Mouse (Mus musculus): ENCODE results near the gene Adam17. TPM values are rescaled to one million over a fixed set of nuclear protein-coding genes. Genes with fewer than 3 reads are reported as not detected.
A peak's percentile ranks its signal among the peaks of the same experiment; 100 is the strongest.

Adam17 gene
- total RNA-seq, 2 experiments from 2014 or later, result 17.1 to 18.7 TPM

- DNase-seq (ENCODE audit: low spot score), result peak; percentile 79
Observed at GRCm38 (mm10) chr12:21315923-21316868, 57.2 kb downstream of the Adam17 start, which contains the start of gene Iah1. Gene Iah1, plus strand, starts transcription at chr12:21316389.

GRCm38 (mm10) chr12:21312201-21312600 lies 61.2 kb downstream of the Adam17 start:
- no peak for DNase-seq (ENCODE audit: low spot score)

- no peak for DNase-seq (ENCODE audit: low spot score)
Observed at GRCm38 (mm10) chr12:21306721-21307120, 66.7 kb downstream of the Adam17 start.

DNA sequence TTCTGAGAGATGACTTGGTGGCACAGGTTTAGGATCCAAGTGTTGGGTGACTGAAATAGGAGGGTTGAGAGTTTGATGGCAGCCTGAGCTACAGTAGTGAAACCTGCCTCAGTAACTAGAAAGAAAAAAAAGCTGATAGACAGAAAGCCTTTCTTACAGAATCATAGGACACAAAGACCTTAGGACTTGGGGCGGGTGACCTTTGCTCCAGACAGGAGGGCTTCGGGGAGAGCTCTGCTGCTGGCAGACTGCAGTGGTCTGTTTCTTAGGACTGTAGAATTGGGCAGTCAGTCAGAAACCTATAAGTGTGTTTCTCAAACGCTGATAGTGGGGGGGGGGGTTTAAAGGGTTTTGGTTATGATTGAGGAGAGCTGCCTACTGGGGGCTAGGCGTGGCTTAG lies 67.7 kb downstream of the Adam17 start:
- no peak for DNase-seq (ENCODE audit: low spot score)

DNA sequence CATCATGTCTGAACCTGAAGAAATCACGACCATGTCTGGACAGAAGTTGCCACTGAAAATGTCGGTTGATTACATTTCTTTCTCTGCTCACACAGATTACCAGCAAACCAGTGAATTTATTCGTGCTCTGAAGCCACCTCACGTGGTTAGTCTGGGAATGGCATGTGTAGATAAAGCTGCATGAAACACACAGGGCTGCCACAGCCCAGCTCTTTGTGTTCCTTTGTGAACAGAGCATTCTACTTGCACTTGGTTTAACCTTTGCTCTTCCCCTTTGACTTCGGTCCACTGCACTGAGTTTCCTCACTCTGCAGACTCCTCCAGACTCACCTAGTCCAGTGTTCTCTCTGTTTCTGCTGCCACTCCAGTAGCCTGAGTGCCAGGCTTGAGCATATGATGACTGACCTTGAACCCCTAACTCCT lies 71.1 kb downstream of the Adam17 start:
- DNase-seq (ENCODE audit: low spot score), result no peak

GRCm38 (mm10) chr12:21301932-21302331 lies 71.5 kb downstream of the Adam17 start:
- DNase-seq (ENCODE audit: low spot score), result no peak

- no peak for DNase-seq (ENCODE audit: low spot score)
Observed at GRCm38 (mm10) chr12:21301324-21301723, 72.1 kb downstream of the Adam17 start.

DNA sequence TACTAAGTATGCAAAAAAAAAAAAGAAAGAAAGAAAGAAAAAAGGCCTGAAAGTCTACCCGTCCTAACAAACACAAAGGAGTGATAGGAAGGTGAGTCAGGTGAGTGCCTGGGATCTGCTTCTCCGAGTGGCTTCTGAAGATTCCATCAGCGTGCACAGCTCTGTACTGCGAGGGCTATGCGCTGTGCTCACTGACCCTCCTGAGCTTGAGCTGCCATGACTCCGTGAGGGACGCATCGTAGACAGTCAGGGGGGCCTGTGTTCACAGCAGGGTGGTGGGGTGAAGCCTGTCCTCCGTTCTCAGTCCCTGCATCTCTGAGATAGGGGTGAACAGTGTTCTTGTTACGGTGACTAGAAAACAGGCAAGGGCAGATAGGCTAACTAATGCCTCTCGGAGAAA lies 74.6 kb downstream of the Adam17 start:
- DNase-seq (ENCODE audit: low spot score), result no peak

- DNase-seq (ENCODE audit: low spot score), result no peak
Observed at GRCm38 (mm10) chr12:21289651-21290050, 83.8 kb downstream of the Adam17 start.

DNA sequence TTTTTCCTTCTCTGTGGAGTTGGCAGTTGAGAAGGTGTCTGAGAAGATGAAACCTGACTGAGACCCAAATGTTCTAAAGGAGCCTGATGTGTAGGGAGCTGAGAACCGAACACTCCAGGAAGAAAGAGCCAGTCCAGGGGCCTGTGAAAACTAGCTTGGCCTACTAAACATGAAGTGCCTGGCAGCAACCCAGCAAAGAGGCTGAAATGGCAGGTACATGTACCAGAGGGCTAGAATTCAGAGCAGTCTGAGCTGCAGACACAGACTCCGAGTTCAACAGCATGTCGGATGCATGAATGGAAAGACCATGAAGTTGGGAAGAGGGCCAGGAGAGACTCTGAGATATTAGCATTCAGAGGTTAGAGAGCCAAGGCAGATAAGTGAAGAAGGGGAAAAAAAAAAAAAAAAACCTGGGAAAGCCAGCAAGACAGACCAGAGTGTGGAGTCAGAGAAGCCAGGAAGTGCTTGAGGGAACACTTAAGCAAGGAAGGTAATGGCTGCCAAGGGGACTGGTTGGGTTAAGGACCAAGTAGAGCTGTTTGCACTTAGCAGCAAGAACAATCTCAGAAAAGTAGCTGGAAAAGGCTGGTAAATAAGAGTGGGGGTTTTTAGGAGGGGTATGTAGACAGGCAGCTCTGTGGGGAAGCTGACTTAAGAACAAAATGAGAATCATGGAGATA lies 84.6 kb downstream of the Adam17 start:
- no peak for DNase-seq (ENCODE audit: low spot score)

DNA sequence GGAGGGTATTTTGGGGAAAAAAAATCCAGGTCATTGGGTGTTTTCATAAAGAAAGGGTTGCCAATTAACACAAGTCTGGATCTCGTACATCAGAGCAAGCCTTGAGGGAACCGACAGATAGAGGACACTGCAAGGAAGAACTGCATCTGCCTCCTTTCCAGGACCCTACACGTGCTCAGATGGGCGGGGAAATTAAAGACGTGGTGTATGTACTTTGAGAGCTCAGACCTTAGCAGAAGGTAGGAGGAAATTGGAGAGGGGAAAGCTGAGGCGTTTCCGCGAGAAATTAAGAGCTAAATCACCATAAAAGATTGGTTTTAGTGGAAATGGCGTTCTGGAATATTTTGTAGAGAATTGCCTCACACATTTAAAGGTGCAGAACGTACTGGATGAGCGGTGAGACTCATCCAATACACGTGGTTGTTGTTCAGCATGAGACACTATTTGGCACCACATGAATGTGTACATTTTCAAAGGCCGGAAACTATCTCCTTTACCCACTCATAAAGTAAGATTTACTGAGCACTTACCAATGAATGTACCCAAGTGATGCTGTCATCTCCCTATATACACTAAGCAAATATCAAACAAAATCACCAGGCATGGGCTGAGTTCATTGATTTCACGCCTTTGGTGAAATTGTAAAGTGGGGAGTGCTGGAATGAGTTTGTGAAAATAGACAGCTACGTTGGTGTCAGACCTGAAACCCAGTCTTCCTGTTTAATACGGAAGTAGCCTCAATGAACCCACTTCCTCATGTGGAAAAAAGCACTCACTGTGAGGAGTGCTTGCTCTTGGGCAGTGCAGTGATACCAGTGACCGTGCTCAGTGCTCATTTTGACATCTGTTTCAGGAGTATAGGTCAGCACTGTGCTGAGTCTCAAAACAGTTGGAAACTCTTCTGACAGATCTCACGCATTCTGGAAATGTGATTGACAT lies 86.5 kb downstream of the Adam17 start:
- DNase-seq (ENCODE audit: low spot score), result no peak

GRCm38 (mm10) chr12:21286243-21286622 lies 87.2 kb downstream of the Adam17 start, which contains the start of gene Itgb1bp1:
Gene Itgb1bp1, minus strand, starts transcription at chr12:21286284.
- DNase-seq (ENCODE audit: low spot score), result peak; percentile 99

GRCm38 (mm10) chr12:21285508-21286242 lies 87.8 kb downstream of the Adam17 start:
- DNase-seq (ENCODE audit: low spot score), result no peak

DNA sequence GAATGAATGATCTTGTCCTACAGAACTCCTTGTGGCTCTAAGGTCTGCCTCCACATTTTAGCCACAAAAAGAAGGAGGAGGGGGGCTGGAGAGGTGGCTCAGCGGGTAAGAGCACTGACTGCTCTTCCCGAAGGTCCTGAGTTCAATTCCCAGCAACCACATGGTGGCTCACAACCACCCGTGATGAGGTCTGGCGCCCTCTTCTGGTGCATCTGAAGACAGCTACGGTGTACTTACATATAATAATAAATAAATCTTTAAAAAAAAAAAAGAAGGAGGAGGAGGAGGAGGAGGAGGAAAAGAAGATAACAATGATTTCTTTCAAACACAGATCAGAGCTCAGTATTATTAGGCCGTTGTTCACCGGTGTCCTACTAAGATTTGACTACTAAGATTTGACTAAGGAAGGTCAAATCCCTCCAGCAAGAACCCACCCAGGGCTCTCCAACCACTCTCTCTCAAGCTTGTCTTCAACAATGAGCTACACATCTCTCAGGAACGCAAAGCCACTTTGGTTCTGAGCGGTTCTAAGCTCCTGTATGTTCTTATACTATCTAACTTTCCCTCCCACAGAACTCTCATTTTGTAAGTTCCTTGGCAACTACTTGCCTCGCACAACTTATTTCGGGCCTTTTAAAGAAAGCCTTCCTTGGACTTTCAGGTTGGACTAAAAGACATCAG lies 88.5 kb downstream of the Adam17 start, which contains the start of gene Cpsf3:
Cpsf3 (plus strand) TSS at position 631 of the 681 bp plus-strand sequence.
- DNase-seq (ENCODE audit: low spot score), result no peak

- DNase-seq (ENCODE audit: low spot score), result no peak
Observed at GRCm38 (mm10) chr12:21277352-21277864, 96.0 kb downstream of the Adam17 start.

GRCm38 (mm10) chr12:21274446-21274845 lies 99.0 kb downstream of the Adam17 start:
- no peak for DNase-seq (ENCODE audit: low spot score)
